Mouse (Mus musculus) spleen, postnatal 4 days (tissue): ENCODE data around the gene Napb.
A peak's percentile ranks its signal among the peaks of the same experiment; 100 is the strongest.
"Not testable (repeated sequence)": the region's sequence is repeated elsewhere in the genome, so short reads cannot be mapped to it uniquely, and the experiment has no call there.

Source experiments
- DNase-seq, 2 experiments: peaks; one replicate each; pipeline ENCODE4 v3.0.0; 2022; ENCODE audit warnings: low spot score in 2 of 2

Gene Napb

DNA sequence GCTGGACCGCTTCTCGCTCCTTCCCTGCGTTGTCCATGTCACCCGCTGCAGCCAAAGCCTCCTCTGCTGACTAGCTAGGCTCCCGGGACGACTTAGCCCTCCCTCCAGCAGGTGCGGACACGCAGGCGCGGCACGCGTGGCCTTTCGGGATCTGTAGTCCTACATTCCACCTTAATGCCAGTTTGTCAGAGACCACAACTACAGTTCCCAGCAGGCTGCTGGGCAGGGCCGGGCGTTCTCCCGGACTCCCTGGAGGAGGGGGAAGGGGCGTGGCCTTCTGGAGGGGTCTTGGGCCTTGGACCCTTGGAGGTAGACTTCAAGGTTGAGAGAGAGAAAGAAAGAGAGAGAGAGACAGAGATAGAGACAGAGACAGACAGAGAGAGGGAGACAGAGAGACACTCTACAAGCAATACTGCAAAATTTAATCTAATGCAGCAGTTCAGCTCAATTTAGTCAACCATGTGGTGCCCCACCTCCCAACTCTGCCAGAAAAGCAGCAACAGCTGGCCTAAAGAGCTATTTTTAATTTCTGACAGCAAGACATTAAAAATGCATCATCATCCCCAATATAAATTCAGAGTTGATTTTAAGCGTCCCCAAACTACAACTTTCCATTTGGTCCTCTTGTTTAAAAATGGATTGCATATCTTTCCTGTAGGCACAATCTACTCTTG, at the start of gene Napb:
Napb (minus strand) TSS at position 141 of the 674 bp plus-strand sequence.
- peak; percentile 67 to 76 for DNase-seq

DNA sequence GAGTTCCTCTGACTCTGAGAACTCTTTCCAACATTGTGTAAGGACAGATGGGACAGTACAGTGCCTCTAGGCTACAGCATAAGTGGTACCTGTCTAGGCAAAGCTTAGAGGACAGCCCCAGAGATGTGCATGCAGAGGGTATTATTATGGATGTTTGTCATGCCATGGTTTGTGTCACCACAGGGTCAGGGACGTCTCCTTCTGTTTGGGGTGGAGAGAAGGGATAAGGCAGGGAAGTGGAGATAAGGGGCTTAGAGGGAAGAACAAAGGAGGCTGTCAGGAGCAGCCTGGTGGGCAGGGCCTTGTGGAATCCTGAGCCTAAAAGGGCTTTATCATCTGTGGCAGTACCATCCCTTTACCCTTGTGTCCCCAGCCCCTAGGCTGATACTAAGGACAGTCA, 49.4 kb upstream of the Napb start, which contains the start of gene 8030411F24Rik:
8030411F24Rik (plus strand) TSS at position 301 of the 400 bp plus-strand sequence.
- DNase-seq: no peak

DNA sequence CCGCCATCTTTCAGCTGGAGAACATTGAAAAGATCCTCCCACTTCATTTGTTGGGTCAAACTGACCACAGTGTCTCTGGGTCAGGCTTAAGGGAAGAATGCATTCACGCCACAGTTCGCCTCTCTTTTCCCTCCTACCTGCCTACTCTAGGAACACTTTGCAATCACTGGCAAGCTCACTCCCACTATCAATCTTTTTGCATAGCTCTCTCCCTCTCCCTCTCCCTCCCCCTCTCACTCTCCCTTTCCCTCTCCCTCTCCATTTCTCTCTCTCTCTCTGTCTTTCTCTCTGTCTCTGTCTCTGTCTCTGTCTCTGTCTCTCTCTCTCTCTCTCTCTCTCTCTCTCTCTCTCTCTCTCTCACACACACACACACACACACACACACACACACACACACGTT, 39.1 kb upstream of the Napb start, which contains the start of gene Cst11:
Cst11 (minus strand) TSS at position 101 of the 400 bp plus-strand sequence.
- not testable (repeated sequence) for DNase-seq

DNA sequence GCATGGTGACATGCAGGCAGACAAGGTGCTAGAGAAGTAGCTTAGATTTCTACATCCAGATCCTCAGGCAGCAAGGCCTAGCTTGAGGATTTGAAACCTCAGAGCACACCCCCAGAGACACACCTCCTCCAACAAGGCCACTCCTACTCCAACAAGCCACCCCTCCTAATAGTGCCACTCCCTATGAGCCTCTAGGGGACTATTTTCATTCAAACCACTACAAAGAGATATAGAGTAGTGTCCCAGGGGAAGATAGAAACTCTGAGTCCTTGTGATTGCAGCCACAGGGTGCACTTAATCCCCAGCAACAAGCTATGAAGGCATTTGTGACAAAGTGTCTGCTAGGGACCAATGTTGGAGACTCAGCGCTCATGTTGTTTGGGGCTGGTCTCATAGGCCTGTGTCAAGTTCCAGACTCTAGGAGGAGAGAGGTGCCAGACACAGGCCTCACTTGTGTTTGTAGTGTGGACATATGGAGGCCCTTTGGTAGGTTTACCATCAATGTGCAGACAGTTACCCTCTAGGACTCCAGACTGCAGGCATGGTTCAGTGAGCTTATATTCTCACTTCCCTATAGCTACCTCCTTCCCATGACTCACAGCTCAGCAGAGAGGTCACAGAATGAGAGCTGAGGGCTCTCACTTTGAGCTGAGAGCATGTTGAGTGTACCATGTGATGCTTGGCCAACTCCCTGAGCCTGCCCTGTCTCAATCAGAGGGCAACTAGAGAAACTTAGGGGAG, 31.6 kb upstream of the Napb start:
- peak in 1 of 2 experiments; percentile 19 for DNase-seq

DNA sequence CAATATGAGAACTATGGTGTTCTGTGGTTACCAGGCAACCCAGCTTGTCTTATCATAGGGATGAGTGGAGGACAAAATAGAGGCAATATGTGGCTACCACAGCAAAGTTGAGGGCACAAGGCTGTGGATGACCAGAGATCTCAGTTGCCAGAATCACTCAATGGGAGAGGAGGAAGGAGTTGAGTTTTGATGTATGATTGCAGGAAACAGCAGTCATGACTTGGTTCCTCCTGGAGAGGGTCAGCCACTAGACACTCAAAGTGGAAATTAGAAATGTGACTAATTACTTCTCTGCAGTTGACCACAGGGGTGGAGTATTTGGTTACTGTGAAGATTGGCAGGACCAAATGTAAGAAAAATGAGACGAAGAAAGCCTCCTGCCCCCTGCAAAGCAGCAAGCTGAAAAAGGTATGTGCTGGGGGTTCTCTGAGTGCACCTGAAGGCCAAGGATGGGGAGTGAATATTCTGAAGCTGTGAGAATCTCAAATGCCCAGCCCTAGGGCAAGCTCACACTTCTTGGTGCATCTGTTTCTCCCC, 22.1 kb upstream of the Napb start:
- DNase-seq: no peak

DNA sequence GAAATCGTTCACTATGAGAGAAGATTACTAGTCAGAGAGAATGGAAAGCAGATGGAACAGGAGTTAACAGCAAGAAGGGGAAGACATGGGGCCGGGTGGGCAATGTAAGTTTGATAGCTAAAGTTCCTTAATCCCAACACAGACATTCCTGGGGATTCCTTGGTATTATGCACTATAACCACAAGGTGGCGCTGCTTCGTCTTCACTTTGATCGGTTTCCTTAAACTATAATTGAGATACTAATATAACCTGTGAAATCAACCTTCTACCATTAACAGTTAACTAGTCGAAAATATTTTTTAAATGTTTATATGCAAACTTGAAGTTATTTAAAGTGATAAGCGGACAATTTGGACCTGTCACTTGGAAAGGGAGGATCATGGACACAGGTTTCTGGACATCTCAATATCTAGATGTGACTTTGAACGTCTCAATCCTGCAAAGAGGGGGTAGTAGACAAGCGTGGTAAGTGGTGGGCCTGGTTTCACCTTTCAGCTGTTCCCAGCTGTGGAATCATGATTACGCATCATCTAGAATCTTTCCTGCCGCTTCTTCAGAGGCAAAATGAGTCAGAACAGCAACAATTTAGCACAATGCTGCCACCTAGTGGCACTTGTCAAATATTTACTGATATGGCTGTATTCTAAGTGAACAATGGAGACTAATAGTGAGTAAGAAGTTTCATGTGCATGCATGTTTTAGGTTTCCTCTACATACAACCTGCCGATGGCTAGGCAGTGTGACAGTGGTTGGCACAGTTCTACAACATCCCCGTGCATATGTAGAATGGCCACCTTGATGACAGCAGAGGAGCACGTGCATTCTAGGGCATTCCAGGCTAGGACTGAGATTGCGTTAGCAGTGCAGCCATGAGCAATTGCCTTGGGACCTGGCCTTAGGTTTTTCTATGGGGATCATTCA, 19.9 kb upstream of the Napb start:
- DNase-seq: peak; percentile 54 to 79

DNA sequence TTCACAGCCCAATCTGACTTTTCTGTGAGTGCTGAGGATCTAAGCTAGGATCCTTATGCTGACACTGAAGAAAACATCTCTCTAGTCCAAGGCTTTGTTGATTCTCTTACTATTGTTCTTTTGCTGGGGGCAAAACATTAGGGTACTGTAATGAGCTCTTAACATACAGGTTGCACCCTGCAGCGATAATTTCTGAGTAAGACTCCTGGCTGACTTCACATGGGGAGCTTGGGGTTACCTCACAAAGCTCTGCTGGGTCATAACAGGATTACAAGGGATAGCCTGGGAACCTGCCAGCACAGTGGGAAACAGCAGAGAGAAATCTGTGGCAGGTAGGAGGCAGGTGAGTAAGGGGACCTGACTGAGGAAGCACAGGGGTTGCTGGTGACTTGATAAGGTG, 17.8 kb upstream of the Napb start, which contains the start of gene Cstl1:
Cstl1 (plus strand) TSS at position 301 of the 400 bp plus-strand sequence.
- no peak for DNase-seq

DNA sequence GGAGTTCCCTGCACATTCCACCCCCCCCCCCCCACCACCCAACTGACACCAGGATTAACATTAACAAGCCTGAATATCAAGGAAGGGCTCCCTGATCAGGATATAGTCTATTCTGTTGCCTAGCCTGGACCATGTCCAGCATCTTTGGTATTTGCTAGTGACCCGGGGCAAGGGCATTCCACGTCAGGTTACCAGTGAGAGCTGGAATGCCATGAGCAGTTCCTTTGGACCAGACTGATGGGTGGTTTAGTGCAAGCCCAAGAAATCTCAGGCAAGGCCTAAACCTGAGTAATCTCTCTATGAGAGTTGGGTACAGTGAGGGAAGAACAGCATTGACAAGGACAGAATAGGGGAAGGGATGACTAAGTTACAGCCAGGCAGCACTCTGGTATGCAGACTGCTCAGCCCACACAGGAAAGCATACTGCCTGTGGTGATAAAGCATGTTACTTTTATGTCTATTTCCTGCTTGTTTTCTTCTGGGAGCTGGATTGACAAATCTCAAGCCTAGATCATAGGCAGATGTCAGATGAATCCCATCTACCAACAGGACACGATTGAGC, 11.7 kb upstream of the Napb start:
- DNase-seq: no peak

DNA sequence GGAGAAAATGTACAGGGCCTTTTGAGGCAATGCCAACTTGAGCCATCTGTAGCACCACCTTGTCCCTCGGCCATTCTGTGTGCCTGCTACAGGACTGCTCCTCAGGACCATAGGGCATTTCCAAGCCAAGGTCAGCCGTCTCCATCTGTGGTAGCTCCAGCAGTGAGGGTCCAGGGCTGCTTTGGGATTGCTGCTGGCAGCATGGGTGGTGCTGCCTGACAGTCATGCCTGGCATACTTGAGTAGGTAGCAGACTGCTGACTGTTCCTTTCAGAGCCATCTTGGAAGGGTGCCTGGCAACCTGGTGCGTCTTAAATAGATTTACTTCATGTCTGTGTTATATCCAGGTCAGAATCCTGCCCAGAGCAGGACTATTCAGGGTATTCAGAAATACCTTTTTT, 10.7 kb upstream of the Napb start:
- no peak for DNase-seq

DNA sequence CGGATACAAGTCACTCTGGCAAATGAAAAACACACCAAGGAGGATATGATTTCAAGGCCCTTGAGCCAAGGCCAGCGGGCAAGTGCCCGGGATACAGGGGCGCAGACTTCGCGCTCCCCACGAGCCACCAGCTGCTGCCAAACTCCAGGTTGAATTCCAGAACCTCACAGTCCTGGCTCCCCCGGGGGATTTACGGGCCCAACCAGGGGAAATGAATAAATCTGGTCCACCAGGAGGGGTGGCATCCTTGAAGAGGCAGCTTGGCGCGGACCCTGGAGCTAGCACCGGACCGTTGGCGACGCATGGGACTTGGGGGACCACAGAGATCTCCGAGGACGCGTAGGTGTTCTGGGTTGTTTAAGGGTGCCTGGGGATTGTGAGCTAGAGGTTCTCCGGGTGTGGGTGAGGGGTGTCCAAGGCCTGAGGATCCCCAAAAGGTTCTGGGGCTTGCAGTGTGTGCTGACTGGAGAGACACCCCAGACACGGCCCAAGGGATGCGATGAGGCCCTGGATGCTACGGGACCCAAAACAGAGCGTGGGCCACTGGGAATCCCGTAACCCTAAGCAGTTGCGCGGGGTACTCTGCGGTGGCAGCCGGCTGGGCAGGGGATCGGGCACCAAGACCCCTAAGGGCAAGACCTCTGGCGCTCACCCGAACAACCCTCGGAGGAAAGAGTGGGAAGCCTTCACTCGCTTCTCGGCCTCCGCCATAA, 497 bp downstream of the Napb start:
- DNase-seq: peak in 1 of 2 experiments; percentile 63

DNA sequence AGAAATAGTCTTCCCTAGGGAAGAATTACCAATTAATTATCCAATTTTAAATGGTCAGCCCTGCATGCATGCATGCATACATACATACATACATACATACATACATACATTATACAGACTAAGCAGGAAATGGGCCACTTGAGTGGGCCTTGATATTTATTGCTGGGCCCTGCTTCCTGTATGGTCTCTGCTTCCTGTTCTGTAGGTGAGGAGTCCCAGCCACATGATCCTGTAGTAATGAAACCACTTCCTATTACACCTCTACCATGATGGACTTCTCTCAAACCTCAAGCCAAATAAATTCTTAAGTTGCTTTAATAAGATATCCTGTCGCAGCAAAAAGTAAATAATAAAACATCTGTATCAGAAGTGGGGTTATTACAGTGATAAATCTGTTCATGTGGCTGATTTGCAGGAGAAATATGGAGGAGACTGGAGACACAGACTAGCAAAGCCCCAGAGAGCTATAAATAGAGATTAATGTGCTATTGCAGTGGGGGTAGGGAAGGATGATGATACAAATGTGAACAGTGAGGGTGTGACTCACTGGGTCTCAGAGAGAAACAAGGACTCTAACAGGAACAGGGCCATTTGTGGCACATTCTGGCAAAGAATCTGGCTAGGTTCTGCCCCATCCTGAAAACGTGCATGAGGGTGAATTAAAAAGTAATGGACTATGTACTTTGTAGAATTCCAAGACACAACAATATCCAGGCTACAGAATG, 12.8 kb downstream of the Napb start:
- no peak for DNase-seq

DNA sequence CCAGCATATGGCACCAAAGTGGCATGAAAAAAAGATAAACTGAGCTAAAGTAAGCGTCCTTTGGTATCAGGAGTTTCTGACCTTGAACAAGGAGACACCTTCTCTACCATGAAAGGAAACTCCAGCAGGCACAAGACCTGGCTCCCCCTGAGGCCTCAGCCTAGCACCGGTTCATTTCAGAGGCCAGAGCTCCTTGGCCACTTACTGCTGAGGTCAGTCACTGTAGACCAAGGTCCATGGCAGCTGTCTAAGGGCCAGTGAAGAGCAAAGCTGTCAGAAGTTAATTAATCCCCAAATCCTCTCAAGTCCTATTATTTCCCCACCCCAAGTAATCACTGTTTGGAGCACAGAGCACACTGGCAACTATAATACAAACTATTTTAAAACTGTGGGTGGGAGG, 15.2 kb downstream of the Napb start:
- no peak for DNase-seq

DNA sequence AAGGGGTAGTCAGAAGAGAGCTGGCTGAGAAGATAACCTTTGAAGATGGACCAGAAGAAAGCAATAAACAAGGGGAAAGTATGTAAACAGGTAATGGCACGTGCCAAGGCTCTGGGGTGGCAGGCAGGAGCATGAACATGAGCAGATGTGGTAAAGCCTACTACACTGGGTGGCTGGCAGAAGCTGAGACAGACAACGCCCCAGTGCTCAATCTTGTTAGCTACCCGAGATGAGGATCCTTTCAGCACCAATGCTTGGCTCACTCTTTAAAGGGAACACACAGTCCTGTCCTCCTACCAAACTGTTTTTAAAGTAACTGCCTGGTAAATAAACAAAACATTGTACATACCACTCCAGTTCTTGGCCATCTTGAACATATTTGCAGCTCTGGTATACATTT, 19.9 kb downstream of the Napb start:
- no peak for DNase-seq

DNA sequence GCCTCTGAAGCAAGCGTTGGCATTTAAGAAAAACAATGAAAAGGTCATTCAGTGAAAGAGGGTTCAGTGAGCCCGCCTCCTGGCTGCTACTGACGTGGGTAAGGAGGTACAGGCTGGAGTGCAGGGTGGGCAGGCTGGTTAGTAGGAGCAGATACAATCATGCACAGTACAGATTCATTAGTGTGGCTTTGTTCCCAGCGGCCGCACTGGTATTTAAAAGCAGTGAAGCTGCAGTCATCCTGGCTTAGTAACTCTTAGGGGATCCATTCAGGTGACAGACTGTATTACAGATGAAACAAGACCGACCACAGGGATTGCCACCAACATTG, 25.1 kb downstream of the Napb start:
- DNase-seq: no peak

DNA sequence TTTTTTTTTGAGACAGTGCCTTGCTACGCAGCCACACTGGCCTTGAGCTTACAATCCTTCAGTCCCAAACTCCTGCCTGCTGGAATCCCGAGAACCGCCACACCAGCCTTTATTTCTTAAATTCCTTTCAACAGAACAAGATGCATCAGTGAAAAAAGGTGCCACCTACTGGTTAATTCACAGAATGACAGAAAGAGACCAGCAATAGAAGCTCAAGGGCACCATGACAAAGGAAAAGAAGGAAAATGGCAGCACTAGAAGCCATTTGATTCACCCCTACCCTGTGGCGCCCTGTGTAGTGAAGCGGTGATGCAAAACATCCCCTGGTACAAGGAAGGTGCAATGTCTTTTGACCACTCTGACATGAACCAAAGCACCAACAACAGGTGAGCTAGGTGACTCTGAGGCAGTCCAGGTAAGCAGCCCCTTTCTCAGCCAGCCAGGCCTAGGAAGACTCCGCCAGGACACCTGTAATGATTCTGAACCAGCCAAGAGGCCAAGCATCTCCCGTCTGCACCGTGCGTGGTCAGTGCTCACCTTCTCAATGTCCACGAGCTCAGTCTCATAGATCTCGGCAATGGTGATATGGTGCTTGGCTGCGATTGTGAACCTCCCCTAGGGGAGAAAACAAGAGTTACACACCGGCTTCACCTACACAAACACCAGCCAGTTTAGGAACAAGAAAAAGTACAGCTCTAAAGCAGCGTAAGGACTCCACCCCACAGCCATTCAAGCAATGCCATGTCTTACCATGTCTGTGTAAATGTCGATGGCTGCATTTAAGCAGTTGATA, 25.7 kb downstream of the Napb start:
- DNase-seq: no peak

DNA sequence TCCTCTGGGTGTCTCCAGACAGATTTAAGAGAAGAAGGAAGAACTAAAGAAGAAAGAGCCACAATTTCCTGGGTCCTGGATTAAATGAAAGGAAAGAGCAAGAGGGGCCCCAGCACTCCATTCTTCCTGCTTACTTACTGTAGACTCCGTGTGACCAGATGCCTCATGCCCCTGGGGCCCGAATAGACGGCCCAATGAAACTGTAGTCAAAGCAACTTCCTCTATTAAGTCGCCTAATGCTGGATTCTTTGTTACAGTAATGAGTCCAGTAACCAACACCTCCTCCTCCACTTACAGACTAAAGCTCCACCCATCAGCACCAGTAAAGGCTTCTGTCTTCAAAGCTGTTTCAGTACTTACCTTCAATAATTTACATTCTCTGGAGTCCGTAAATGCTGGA, 33.7 kb downstream of the Napb start:
- no peak for DNase-seq

DNA sequence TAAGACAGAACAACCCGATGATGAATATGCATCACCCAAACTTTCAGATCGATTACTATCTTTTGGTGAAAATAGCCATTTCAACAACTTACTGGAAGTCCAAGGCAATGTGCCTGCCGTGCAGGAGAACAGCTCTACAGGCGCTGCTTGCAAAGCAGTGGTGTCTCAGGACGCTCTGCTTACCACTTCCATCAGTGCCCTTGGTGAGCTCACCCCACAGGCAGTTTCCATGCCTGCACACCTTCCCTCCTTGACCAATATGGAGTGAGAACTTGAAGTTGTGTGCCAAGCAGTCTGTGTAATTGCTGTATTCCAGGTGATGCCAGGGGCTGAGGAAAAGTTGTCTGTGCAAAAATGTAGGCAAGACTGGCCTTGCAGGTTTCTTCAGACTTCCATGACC, 41.5 kb downstream of the Napb start:
- DNase-seq: no peak

DNA sequence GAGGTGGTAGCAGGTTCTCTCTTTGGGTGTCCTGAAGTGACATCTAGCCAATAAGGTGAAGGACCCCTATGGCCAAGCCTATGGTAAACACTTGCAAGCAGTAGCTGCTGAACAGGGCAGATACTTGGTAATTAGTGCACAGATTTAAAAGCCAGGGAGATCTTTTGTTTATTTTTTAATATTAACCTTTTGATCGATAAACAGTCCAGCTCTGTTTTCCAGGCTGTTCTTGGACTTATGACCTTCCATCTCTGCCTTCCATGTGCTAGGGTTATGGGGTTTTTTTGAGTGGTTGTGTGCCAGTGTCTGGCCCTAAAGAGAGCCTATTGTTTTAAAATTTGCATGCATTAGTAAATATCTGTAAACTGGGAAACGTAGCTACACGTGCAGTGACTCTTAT, 42.0 kb downstream of the Napb start:
- no peak for DNase-seq

DNA sequence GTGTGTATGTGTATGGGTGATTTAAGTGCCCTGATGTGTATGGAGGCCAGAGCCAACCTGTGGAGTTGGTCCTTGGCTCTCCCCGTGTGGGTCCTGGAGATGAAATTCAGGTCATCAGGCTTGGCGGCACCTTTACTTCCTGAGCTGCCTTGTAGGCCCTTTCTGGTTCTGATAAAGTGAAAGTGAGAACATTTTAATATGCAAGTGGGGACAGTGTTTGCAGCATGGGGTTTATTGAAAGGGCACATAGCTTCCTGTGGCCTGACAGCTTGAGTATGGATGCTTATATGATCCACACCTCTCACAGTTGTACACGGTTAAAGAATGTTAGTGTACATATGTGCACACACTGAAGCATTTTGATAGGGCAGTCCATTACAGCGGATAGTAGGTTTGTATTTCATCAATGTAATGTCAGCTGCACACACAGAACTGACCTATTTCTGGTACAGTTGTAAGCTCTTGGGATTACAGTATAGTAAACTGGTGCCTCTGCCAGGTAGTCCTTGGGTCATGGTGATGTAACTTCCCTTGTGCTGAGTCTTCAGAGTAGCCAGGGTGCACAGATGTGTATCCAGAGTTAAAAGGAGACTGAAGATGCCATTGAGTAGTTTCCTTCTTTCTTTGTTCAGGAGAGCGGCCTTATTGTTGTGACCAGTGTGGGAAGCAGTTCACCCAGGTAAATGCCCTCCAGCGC, 42.7 kb downstream of the Napb start:
- DNase-seq: no peak
